Mouse (Mus musculus) forelimb bud, embryonic 11.5 days (tissue): ENCODE measurements around the gene Uimc1.

Experiments used
- DNase-seq: peaks from one replicate; pipeline ENCODE4 v3.0.0-alpha.2; 2012; ENCODE audit warnings: low read depth, low spot score

Gene Uimc1

DNA sequence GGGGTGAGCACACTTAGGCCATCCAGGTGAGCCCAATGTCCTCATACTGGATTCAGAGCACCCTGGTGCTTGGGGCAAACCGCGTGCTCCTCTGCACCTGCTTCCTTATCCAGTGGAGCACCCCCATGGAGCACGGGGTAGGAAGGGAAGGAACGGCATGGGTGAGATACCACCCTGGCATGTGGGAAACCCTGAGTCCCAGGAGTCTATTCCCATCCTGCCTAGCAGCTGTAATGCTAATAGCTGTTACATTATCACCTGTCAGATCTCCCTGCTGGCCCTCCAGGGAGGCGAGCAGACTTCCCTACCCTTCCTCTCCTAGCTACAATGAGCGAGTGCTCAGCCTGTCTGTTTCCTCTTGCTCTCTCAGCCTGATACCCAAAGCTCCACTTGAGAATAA lies 104.9 kb downstream of the Uimc1 start:
- no peak for DNase-seq

- DNase-seq = no peak
Measured at GRCm38 (mm10) chr13:54994576-54994975, 105.5 kb downstream of the Uimc1 start.

GRCm38 (mm10) chr13:54992215-54992614 lies 107.9 kb downstream of the Uimc1 start:
- no peak for DNase-seq

GRCm38 (mm10) chr13:54988181-54988760 lies 111.8 kb downstream of the Uimc1 start:
- no peak for DNase-seq

- no peak for DNase-seq
Measured at GRCm38 (mm10) chr13:54987405-54987804, 112.7 kb downstream of the Uimc1 start.

DNA sequence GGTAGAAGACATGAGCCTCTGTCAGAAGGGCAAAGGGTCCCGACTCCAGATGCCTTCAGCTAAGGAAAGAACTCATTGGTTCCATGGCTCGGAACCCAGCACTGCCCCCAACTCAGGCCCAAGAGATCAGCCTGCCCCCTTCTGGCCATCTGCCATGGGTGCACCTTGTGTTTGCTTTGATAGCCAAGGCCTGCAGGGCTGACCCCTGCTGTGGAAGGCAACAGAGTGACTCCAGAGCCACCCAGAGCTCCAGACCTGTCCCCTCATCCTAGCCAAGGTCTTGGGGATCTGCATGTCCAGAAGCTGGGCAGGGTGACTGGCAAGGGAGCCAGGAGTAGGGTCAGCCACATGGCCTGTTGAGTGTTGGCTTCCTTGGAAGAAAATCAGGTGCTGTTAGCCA lies 116.5 kb downstream of the Uimc1 start:
- DNase-seq = no peak

- no peak for DNase-seq
Measured at GRCm38 (mm10) chr13:54983001-54983400, 117.1 kb downstream of the Uimc1 start.

- DNase-seq = no peak
Measured at GRCm38 (mm10) chr13:54980957-54981356, 119.1 kb downstream of the Uimc1 start.

DNA sequence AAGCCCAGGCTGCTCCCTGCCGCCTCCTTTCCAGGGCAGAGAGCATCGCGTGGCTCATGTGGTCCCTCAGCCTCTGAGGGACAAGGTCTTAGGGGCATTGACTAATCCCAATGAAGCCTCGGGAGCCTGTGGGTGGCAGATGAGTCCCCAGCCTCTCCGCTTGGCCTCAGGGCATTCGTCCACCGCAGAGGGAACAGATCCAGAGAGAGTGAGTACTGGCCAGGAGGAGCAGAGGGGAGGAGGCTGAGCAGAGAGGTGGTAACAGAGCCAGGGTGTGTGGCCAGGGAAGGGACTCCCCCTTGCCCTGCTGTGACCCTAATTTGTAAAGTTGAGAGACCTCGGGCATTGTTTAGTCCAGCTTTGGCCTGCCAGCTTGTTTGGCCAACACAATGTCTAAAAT lies 121.3 kb downstream of the Uimc1 start:
- DNase-seq = no peak
